Mouse (Mus musculus) CH12.LX (cell line): Measurements from ENCODE around the gene Letm1. TPM values are rescaled to one million over a fixed set of nuclear protein-coding genes. Genes with fewer than 3 reads are reported as not detected.
A peak's percentile ranks its signal among the peaks of the same experiment; 100 is the strongest.

Source experiments
- DNase-seq: peaks from one replicate; pipeline ENCODE4 v3.0.0-alpha.2; 2013; ENCODE audit errors: extremely low read depth
- H3K27ac ChIP-seq: 2 replicates; pipeline ENCODE4 v1.5.1; 2012; ENCODE audit warnings: low read depth, mild to moderate bottlenecking, control low read depth, moderate library complexity; ENCODE audit not compliant: insufficient read depth
- H3K27me3 ChIP-seq: replicated peaks from 2 replicates; pipeline ENCODE3; 2012; ENCODE audit warnings: inconsistent platforms
- H3K36me3 ChIP-seq, 2 experiments: replicated peaks in 1 of 2; 2 replicates each; pipeline versions ENCODE3 to v1.6.1; 2012; ENCODE audit warnings: inconsistent platforms in 1 of 2, low read length in 1 of 2, mild to moderate bottlenecking in 1 of 2, mixed read lengths in 1 of 2, moderate library complexity in 1 of 2; ENCODE audit not compliant: control insufficient read depth in 1 of 2, insufficient read depth in 1 of 2
- H3K4me1 ChIP-seq, 2 experiments: 2 replicates each; pipeline ENCODE4 v1.6.1; 2012; ENCODE audit warnings: inconsistent platforms in 1 of 2, moderate library complexity in 1 of 2; ENCODE audit not compliant: insufficient read depth in 2 of 2, control insufficient read depth in 1 of 2
- H3K4me2 ChIP-seq: 2 replicates; pipeline ENCODE4 v1.6.1; 2012; ENCODE audit warnings: low read depth, mild to moderate bottlenecking, control low read depth; ENCODE audit not compliant: poor library complexity, insufficient read depth, severe bottlenecking
- H3K4me3 ChIP-seq, 3 experiments: fragments of 150-350 bp in 1 of 3; sonication (generic) in 1 of 3; replicated peaks in 1 of 3; 2 replicates each; pipeline versions ENCODE3 to v1.5.1; 2011 to 2012; ENCODE audit warnings: low read depth in 2 of 3, low read length in 2 of 3, mild to moderate bottlenecking in 2 of 3, moderate library complexity in 2 of 3, control low read depth in 1 of 3, improper control_type of control experiment in 1 of 3, inconsistent platforms in 1 of 3, mixed read lengths in 1 of 3; ENCODE audit not compliant: poor library complexity in 1 of 3
- H3K79me2 ChIP-seq: replicated peaks from 2 replicates; pipeline ENCODE4 v1.6.1; 2012; ENCODE audit warnings: mild to moderate bottlenecking, moderate library complexity; ENCODE audit not compliant: control insufficient read depth, poor library complexity, insufficient read depth, severe bottlenecking; ENCODE audit errors: extremely low read depth
- H3K9ac ChIP-seq: 2 replicates; pipeline ENCODE4 v1.6.1; 2012; ENCODE audit warnings: low read depth, mild to moderate bottlenecking, control low read depth, moderate library complexity; ENCODE audit not compliant: insufficient read depth
- H3K9me3 ChIP-seq: replicated peaks from 2 replicates; pipeline ENCODE3; 2012; ENCODE audit warnings: low read length, inconsistent platforms, mixed read lengths
- CHD1 ChIP-seq: IDR thresholded peaks from 2 replicates; pipeline ENCODE4 v1.6.1; 2012; ENCODE audit warnings: low read depth, low read length, improper control_type of control experiment, inconsistent platforms
- CHD2 ChIP-seq: IDR thresholded peaks from 2 replicates; pipeline ENCODE4 v1.6.1; 2011; ENCODE audit warnings: low read length, improper control_type of control experiment
- CTCF ChIP-seq, 2 experiments: IDR thresholded peaks in 1 of 2; conservative IDR thresholded peaks in 1 of 2; 2 replicates each; pipeline ENCODE4 v1.5.1; 2011 to 2012; ENCODE audit warnings: low read depth in 2 of 2, low read length in 2 of 2, improper control_type of control experiment in 1 of 2, inconsistent platforms in 1 of 2, mild to moderate bottlenecking in 1 of 2, moderate library complexity in 1 of 2
- HCFC1 ChIP-seq: IDR thresholded peaks from 2 replicates; pipeline ENCODE4 v1.6.1; 2012; ENCODE audit warnings: low read depth, mild to moderate bottlenecking, inconsistent platforms, low read length, improper control_type of control experiment
- JUN ChIP-seq: IDR thresholded peaks from 2 replicates; pipeline ENCODE4 v1.6.1; 2011; ENCODE audit warnings: low read depth, mild to moderate bottlenecking, low read length, improper control_type of control experiment, moderate library complexity; ENCODE audit not compliant: insufficient read depth
- JUND ChIP-seq: conservative IDR thresholded peaks from 2 replicates; pipeline ENCODE4 v1.6.1; 2011; ENCODE audit warnings: low read depth, low read length, improper control_type of control experiment
- KAT2A ChIP-seq: IDR thresholded peaks from 2 replicates; pipeline ENCODE4 v1.6.1; 2012; ENCODE audit warnings: low read length, improper control_type of control experiment, inconsistent platforms; ENCODE audit not compliant: insufficient replicate concordance
- MAFK ChIP-seq: IDR thresholded peaks from 2 replicates; pipeline ENCODE4 v1.6.1; 2011; ENCODE audit warnings: low read length, improper control_type of control experiment; ENCODE audit not compliant: insufficient replicate concordance
- MAX ChIP-seq: IDR thresholded peaks from 2 replicates; pipeline ENCODE4 v1.6.1; 2011; ENCODE audit warnings: low read length, improper control_type of control experiment
- MXI1 ChIP-seq: IDR thresholded peaks from 2 replicates; pipeline ENCODE4 v1.6.1; 2011; ENCODE audit warnings: mild to moderate bottlenecking, low read depth, low read length, improper control_type of control experiment
- POLR2A ChIP-seq: IDR thresholded peaks from 2 replicates; pipeline ENCODE4 v1.6.1; 2011; ENCODE audit warnings: low read depth, mild to moderate bottlenecking, improper control_type of control experiment, low read length
- SMC3 ChIP-seq: IDR thresholded peaks from 2 replicates; pipeline ENCODE4 v1.6.1; 2011; ENCODE audit warnings: low read depth, low read length, improper control_type of control experiment
- TBP ChIP-seq: conservative IDR thresholded peaks from 2 replicates; pipeline ENCODE4 v1.6.1; 2011; ENCODE audit warnings: low read depth, low read length, improper control_type of control experiment
- TCF12 ChIP-seq: IDR thresholded peaks from 2 replicates; pipeline ENCODE4 v1.6.1; 2014; ENCODE audit warnings: low read depth, mild to moderate bottlenecking, inconsistent platforms, low read length, improper control_type of control experiment
- UBTF ChIP-seq: IDR thresholded peaks from 2 replicates; pipeline ENCODE4 v1.6.1; 2012; ENCODE audit warnings: low read depth, mild to moderate bottlenecking, inconsistent platforms, low read length, improper control_type of control experiment, moderate library complexity
- USF2 ChIP-seq: conservative IDR thresholded peaks from 2 replicates; pipeline ENCODE4 v1.6.1; 2011; ENCODE audit warnings: low read depth, low read length, improper control_type of control experiment
- ZC3H11A ChIP-seq: IDR thresholded peaks from 2 replicates; pipeline ENCODE4 v1.6.1; 2012; ENCODE audit warnings: low read depth, mild to moderate bottlenecking, inconsistent platforms, low read length, improper control_type of control experiment
- ZKSCAN1 ChIP-seq: IDR thresholded peaks from 2 replicates; pipeline ENCODE4 v1.6.1; 2012; ENCODE audit warnings: low read depth, inconsistent platforms, low read length, improper control_type of control experiment, borderline replicate concordance
- ZMIZ1 ChIP-seq: IDR thresholded peaks from 2 replicates; pipeline ENCODE4 v1.6.1; 2012; ENCODE audit warnings: low read depth, mild to moderate bottlenecking, inconsistent platforms, low read length, improper control_type of control experiment
- dilution Hi-C: fragments of 300-500 bp; cut with MboI; formaldehyde crosslinking; loops from 2 replicates; pipeline ENCODE4 v1.14.3; 2020; ENCODE audit warnings: low sequenced_read_pairs; ENCODE audit not compliant: extremely low pct_unique_long_range_greater_than_20kb, extremely low pct_ligation_motif_present
- in situ Hi-C: fragments of 300-500 bp; cut with MboI; formaldehyde crosslinking; loops from 3 replicates; pipeline ENCODE4 v1.14.3; 2019; ENCODE audit warnings: low sequenced_read_pairs, low pct_ligation_motif_present, low pct_unique_long_range_greater_than_20kb, mixed read lengths
- polyA plus RNA-seq: library from polyadenylated mRNA; unstranded; fragments of >175 nt; gene quantifications from 2 replicates; pipeline ENCODE4 v1.2.1, GENCODE M21; 2012; ENCODE audit warnings: low read depth; ENCODE audit not compliant: insufficient read length
- total RNA-seq, 2 experiments: library from RNA; depleted of rRNA; stranded (reverse); fragments of 300-350 nt in 1 of 2; fragments of >200 nt in 1 of 2; gene quantifications; 2 replicates each; pipeline ENCODE4 v1.2.3; 2012 to 2014

The Letm1 gene
- total and polyA plus RNA-seq, 3 experiments = 21.8 to 43.4 (median 27.6) TPM

GRCm38 (mm10) chr5:33720852-33721490 lies 61.6 kb downstream of the Letm1 start:
- H3K4me3 ChIP-seq = peak overlapping the region in 1 of 3 experiments; percentile 50
- dilution Hi-C loops = no loop called here
- H3K9me3 ChIP-seq = peaks cover 15% of the 10 kb centered on the region
- DNase-seq = no peak
- peaks cover 79% of the 10 kb centered on the region for H3K27me3 ChIP-seq
- peak overlapping the region; percentile 79 for H3K4me2 ChIP-seq
- no peak overlapping the region for H3K27ac ChIP-seq
- peaks cover 0 to 31% of the 10 kb centered on the region in 2 experiments; a peak in 2 of 4 replicates for H3K4me1 ChIP-seq
- H3K9ac ChIP-seq = no peak overlapping the region
- TF ChIP-seq JUND (no peak), ZMIZ1 (no peak), MXI1 (no peak), CHD1 (no peak), CTCF (conservative IDR thresholded peaks at IDR 0.05 in 1 of 2, IDR thresholded peaks at IDR 0.05 in 1 of 2; ENCODE audit: low read depth in 2 of 2, low read length in 2 of 2) (no peak), TCF12 (no peak), CHD2 (no peak), ZC3H11A (no peak), TBP (no peak)
- H3K36me3 ChIP-seq = no peaks in the 10 kb centered on the region
- in situ Hi-C loops = no loop called here
- no peaks in the 10 kb centered on the region for H3K79me2 ChIP-seq

- H3K79me2 ChIP-seq = no peaks in the 10 kb centered on the region
- H3K27ac ChIP-seq = no peak overlapping the region
- peak; percentile 53 for DNase-seq
- no peak overlapping the region for H3K4me3 ChIP-seq
- dilution Hi-C loops (no loop called here), in situ Hi-C loops (no loop called here)
- no peak for TF ChIP-seq POLR2A
- TF ChIP-seq JUN = no peak
- no peak for TF ChIP-seq HCFC1
- TF ChIP-seq MAX = no peak
- no peak for TF ChIP-seq MAFK
- no peak for TF ChIP-seq SMC3
- no peak for TF ChIP-seq ZKSCAN1
- TF ChIP-seq UBTF = peak; percentile 99
- no peak for TF ChIP-seq KAT2A
- TF ChIP-seq TBP = peak; percentile 96
- TF ChIP-seq USF2 = no peak
- no peak for TF ChIP-seq MXI1
- H3K4me2 ChIP-seq = no peak overlapping the region
- H3K9me3 ChIP-seq = peaks cover 13% of the 10 kb centered on the region
- no peak overlapping the region for H3K9ac ChIP-seq
- no peaks in the 10 kb centered on the region for H3K36me3 ChIP-seq
- H3K27me3 ChIP-seq = peaks cover 71% of the 10 kb centered on the region
- peaks cover 0 to 31% of the 10 kb centered on the region in 2 experiments; a peak in 2 of 4 replicates for H3K4me1 ChIP-seq
Observed at GRCm38 (mm10) chr5:33718460-33718859, 64.2 kb downstream of the Letm1 start.
